Mouse (Mus musculus) hindbrain, embryonic 11.5 days (tissue): ENCODE data around the gene Nampt. TPM values are rescaled to one million over a fixed set of nuclear protein-coding genes. Genes with fewer than 3 reads are reported as not detected.

Experiments used
- ATAC-seq: fragments of 200-750 bp; cut with Nextera tagmentation; 2 replicates; pipeline ENCODE4 v1.8.0; 2017; ENCODE audit warnings: mild to moderate bottlenecking, moderate TSS enrichment, moderate library complexity; ENCODE audit not compliant: low FRiP score
- DNase-seq: peaks from one replicate; pipeline ENCODE4 v3.0.0-alpha.2; 2015; ENCODE audit warnings: low spot score
- H3K27ac ChIP-seq: fragments of 300-500 bp; sonication (generic); 2 replicates; pipeline ENCODE4 v1.5.1; 2014; ENCODE audit warnings: mild to moderate bottlenecking, low read depth, low read length
- H3K27me3 ChIP-seq: fragments of 300-500 bp; sonication (generic); 2 replicates; pipeline ENCODE4 v1.6.1; 2014; ENCODE audit warnings: mild to moderate bottlenecking, low read length, moderate library complexity, mixed read lengths; ENCODE audit not compliant: control insufficient read depth, insufficient read depth
- H3K36me3 ChIP-seq: fragments of 300-500 bp; sonication (generic); 2 replicates; pipeline ENCODE4 v1.6.1; 2014; ENCODE audit warnings: mild to moderate bottlenecking, low read length, moderate library complexity, mixed read lengths; ENCODE audit not compliant: control insufficient read depth, insufficient read depth
- H3K4me1 ChIP-seq: fragments of 300-500 bp; sonication (generic); replicated peaks from 2 replicates; pipeline ENCODE4 v1.6.1; 2014; ENCODE audit warnings: low read length, mixed read lengths; ENCODE audit not compliant: control insufficient read depth, insufficient read depth
- H3K4me2 ChIP-seq: fragments of 300-500 bp; sonication (generic); replicated peaks from 2 replicates; pipeline ENCODE4 v1.6.1; 2014; ENCODE audit warnings: mild to moderate bottlenecking, low read depth, low read length
- H3K4me3 ChIP-seq: fragments of 300-500 bp; sonication (generic); 2 replicates; pipeline ENCODE4 v1.5.1; 2014; ENCODE audit warnings: low read depth, low read length
- H3K9ac ChIP-seq: fragments of 300-500 bp; sonication (generic); 2 replicates; pipeline ENCODE4 v1.6.1; 2014; ENCODE audit warnings: low read depth, low read length
- H3K9me3 ChIP-seq: fragments of 300-500 bp; sonication (generic); 2 replicates; pipeline ENCODE4 v1.6.1; 2016; ENCODE audit warnings: low read length; ENCODE audit not compliant: control insufficient read depth
- WGBS: fragments of 180-500 bp; shearing (Covaris S2); extraction: QIAGEN DNeasy Blood & Tissue Kit; methylation state at CpG from one replicate; pipeline ENCODE4 v1.1.7; 2014; 5-methylcytosine and 5-hydroxymethylcytosine counted together
- polyA plus RNA-seq: library from polyadenylated mRNA; unstranded; fragments of >200 nt; fragmentation: Nextera tagmentation; extraction: Ambion mirVana; gene quantifications from 2 replicates; pipeline ENCODE4 v1.2.1, GENCODE M21; 2014

Gene Nampt
- polyA plus RNA-seq, 1 experiment from 2014 or later, result 36.1 TPM

DNA sequence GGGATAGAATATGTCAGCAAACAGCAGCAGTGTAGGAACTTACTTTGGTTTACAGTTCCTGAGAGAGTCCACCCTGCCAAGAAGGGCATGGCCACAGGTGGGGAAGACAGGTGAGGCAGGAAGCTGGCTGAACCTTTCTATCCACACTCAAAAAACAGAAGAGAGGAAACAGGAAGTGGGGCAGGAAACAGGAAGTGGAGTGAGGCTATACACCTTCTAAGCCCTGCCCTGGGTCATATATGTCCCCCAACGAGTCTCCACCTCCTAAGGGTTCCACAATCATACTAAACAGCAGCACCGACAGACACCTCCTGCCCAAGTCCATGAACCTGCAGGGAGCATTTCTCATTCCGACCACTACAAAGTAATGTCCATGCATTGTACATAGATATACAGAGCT is 81.7 kb downstream of the Nampt start:
- ATAC-seq (no peak), DNase-seq (no peak)
- Histone ChIP-seq H3K4me2 (no peak overlapping the region), H3K4me3 (no peak overlapping the region), H3K27me3 (no peaks in the 10 kb centered on the region), H3K9me3 (no peaks in the 10 kb centered on the region), H3K36me3 (no peaks in the 10 kb centered on the region), H3K9ac (no peak overlapping the region), H3K4me1 (no peaks in the 10 kb centered on the region), H3K27ac (no peak overlapping the region)
- WGBS, result 83% methylated on average over 3 of the region's 3 CpGs

Other genes starting within 250 kb of the Nampt start
- gene Sypl, start 134.3 kb downstream of the Nampt start, polyA plus RNA-seq, result 59.5 and 59.8 TPM in 2 replicates